Mouse (Mus musculus) Muller cell, postnatal 12 days (primary cell): ENCODE results near the gene Laptm5.

ENCODE experiments used
- DNase-seq: peaks from one replicate; pipeline ENCODE4 v3.0.0-alpha.2; 2015; ENCODE audit errors: inconsistent ontology term

Gene Laptm5

GRCm38 (mm10) chr4:130919750-130920356 is 6.9 kb downstream of the Laptm5 start:
- DNase-seq = peak; percentile 36

- DNase-seq = peak; percentile 64
These were observed 8.2 kb downstream of the Laptm5 start for GRCm38 (mm10) chr4:130920951-130921693.

DNA sequence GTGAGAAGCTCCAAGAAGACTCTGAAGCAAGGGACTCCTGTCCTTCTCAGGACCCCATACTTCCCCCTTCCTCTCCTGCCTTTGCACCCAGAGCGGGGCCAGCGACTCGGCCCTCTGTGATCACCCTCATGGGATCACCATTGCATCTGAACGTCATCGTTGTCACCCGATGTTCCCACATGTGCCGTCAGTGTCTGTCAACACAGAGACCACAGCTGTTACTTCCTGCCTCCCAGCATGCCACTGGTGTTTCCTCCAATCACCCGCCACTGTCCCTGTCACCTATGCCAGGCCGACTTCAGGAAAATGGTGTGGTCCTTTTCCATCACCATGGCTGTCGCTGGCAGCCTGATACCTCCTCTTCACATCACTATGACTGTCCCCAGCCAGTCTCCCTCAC is 9.1 kb downstream of the Laptm5 start:
- DNase-seq = no peak

GRCm38 (mm10) chr4:130926274-130926673 is 13.3 kb downstream of the Laptm5 start:
- no peak for DNase-seq

GRCm38 (mm10) chr4:130927821-130928220 is 14.9 kb downstream of the Laptm5 start:
- no peak for DNase-seq

DNA sequence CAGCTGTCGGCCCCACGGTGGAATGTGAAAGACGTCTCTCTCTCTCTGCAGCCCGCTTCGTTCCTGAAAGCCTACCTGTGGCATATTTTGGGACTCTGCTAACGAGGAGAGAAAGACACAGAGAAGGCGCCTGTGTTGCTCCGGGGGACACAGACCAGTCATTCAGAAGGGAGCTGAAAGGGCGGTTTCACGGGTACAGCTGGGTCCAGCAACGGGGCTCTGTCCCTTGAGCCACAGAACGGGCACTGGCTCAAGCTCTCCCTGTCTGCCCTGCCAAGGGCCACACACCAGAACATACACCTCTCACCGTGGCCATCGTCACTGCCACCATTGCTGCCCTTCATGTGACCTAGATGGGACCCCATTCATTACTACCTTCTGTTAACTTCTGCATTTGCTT is 29.7 kb downstream of the Laptm5 start:
- DNase-seq = no peak

DNA sequence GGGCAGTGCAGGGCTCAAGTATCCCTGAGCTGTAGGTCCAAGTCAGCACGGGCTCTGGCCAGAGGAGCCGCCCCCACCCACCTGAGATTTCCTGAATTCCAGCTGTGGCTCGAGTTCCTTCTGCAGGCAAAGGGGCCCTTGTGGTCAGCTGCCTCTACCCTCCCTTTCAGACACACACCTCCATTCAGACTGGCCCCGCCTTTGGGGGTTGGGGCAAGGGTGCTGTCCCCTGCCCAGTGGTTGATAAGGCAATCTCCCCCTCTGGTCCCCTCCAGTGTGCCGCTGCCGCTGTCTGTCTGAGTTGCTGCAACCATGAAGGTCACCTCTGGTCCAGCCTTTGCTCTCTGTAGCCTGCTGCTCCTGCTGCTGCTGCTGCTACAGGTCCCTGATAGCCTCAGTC is 31.2 kb downstream of the Laptm5 start, which contains the start of gene Matn1:
Gene Matn1, plus strand, starts transcription at position 274 of the 400 bp plus-strand sequence.
- DNase-seq = no peak

- no peak for DNase-seq
These were observed 31.9 kb downstream of the Laptm5 start for GRCm38 (mm10) chr4:130944779-130945178.

GRCm38 (mm10) chr4:130947094-130947647 is 34.2 kb downstream of the Laptm5 start:
- DNase-seq = peak; percentile 29

DNA sequence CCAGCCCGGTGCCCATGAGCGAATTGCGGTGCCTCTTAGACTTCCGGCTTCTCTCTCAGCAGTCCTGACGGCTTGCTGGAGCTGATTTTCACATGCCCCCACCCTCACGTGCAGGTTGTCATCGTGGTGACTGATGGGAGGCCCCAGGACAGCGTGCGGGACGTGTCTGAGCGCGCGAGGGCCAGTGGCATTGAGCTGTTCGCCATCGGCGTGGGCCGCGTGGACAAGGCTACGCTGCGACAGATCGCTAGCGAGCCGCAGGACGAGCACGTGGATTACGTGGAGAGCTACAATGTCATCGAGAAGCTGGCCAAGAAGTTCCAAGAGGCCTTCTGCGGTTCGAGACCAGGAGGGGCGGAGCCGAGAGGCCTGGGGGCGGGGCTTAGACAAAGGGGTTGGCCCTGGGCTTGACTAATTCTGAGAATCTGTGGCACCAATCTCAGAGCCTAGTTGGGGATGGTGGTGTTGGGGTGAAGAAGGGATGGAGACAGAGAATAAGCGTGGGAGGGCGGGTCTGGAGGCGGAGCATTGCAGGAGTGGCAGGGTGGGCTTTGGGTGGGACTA is 37.0 kb downstream of the Laptm5 start:
- no peak for DNase-seq

GRCm38 (mm10) chr4:130952531-130952930 is 39.6 kb downstream of the Laptm5 start:
- no peak for DNase-seq

DNA sequence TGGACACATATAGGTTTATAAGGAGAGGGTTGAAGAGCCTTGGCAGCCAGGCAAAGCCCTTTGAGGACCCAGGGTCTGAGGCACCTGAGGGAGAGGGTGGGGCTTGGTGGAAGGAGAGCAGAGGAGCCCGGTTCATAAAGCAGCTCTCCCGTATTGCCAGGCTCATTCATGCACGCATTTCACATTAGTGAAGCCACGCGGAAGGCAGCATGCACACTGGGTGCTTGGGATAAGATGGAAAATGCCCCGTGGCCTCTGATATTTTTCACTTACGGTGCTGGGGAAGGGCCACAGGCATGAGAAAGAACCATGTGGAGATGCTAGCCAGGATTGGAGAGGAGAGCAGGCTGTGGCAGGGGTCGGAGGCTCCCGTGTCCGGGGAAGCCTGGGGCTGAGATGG is 44.2 kb downstream of the Laptm5 start:
- DNase-seq = peak; percentile 12

- no peak for DNase-seq
These were observed 45.9 kb downstream of the Laptm5 start for GRCm38 (mm10) chr4:130958812-130959211.

- DNase-seq = no peak
These were observed 46.8 kb downstream of the Laptm5 start for GRCm38 (mm10) chr4:130959678-130960077.

GRCm38 (mm10) chr4:130960118-130960734 is 47.3 kb downstream of the Laptm5 start:
- DNase-seq = peak; percentile 60

DNA sequence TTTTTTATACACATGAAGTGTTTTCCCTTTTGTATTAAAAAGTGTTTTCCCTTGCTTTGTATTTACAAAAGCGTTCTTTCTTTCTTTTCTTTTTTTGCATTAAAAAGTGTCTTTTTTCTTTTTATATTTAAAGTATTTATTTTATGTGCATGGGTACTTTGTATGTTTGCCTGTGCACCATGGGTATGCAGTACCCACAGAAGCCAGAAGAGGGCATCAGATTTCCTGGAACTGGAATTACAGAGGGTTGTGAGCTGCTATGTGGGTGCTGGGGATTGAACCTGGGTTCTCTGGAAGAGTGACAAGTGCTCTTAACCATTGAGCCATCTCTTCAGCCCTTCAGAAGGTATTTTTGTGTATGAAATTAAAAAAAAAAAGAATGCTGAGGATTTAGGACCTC is 58.4 kb downstream of the Laptm5 start:
- no peak for DNase-seq

GRCm38 (mm10) chr4:130972421-130972829 is 59.5 kb downstream of the Laptm5 start:
- DNase-seq = peak; percentile 33

GRCm38 (mm10) chr4:130973332-130974263 is 60.7 kb downstream of the Laptm5 start:
- peak; percentile 24 for DNase-seq

DNA sequence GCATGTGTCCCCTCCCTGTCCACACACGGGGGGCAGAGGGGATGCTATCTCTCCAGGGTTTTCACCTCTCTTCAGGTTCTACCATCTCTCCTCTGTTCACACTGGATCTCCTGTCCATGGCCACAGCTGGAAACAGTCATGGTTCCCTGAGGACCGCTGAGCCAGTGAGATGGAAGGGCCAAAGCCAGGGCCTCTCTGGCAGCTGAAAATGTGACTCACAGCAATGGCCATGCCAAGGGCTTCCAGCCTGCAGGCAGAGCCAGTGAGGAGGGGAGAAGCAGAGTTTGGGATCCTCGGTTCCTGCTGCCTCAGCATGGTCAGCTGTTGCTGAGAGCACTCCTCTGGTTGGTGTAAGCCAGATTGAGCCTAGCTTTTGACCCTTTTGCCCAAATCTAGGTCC is 66.1 kb downstream of the Laptm5 start:
- DNase-seq = peak; percentile 13

- peak; percentile 10 for DNase-seq
These were observed 71.7 kb downstream of the Laptm5 start for GRCm38 (mm10) chr4:130984416-130985182.
